Mouse (Mus musculus): ENCODE data around the gene Rho.

The Rho gene

DNA sequence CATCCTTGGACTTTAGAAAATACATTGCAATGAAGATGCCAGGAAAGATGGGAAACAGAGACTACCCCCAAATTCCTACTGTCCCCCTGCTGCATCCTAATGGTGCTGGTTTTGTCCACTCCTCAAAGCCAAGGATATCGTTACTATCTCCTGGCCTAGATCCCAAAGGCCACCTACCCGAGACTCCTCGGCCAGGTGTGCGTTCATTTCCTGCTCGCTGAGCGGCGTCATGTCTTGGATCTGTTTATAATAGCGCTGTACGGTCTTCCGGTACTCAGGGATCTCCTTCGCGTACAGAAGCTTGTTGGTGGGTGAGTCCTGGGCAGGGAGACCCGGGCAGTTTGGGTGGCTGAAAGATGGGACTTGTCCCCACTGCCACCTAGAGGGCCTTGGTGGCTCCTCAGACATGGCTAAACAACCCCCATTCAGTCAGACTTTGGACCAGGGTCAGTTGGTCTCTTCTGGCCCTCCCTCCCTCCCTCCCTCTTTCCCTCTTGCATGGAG is 24.9 kb downstream of the Rho start:
- WGBS = 69% methylated on average over 13 of the region's 13 CpGs

DNA sequence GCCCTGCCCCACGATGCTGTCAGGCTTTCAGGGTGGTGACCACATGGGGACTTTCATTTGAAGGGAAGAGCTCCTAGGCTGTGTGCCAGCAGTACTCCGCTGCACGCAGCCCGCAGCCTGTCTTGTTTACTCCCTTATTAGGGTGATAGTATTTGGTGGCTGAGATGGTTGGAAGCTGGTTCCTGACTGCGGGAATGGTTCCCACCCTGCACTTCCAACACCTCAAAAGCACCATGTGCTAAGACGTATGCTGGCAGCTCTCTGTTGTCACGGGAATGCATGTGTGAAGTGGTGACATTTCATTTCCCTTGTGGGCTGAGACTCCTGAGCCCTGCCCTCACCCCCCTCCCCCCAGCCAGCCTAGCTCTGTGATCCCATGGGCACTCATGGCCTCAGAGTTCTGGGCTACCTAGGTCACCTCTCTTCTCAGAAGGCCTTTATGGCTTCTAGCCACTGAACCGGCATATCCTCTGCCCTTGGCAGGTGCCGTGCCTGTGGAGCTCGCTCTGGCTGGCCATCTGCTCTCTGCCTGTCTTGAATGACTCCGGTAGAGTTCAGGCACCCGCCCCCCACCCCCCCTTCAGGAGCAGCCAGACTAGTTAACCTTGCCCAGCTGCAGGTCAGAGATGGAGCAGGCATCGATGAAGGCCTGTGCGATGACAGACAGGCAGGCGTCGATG is 25.5 kb downstream of the Rho start:
- 31% methylated on average over 16 of the region's 16 CpGs for WGBS

DNA sequence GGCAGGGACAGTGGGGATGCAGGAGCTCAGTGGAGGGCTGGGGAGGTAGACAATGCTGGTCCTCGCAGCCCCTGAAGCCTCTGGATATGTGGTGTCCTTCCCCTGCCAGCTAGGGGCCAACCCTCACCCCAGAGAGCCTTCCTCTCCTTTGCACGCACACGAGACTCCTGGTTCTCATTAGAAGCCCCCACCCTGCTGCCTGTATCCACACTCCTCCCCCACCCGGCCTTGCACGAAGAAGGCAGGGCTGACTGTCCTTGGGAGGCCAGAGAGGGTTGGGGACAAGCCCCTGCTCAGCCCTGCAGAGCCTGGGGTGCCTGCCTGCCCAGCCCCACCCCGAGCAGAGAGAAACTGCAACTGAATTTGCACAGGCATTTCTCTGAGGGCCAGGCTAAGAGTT is 26.1 kb downstream of the Rho start:
- 74% methylated on average over 6 of the region's 6 CpGs for WGBS

DNA sequence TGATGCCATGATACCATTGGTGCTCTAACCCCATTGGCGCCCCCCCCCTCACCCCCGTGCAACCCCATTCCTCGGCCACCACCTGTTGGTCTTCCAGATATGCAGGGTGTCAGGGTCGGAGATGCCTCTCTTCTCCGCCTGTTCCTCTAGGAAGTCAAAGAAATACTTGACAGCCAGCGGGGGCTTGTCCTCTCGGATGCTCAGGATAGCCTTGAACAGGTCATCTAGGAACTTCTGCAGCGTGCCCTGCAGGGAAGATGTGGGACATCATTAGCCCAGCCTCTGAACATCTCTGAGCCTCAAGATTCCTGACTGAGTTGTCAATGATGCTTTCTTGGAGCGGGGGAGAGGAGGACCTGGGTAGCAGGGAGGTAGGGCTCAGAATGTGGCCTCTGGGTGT is 26.9 kb downstream of the Rho start:
- 91% methylated on average over 9 of the region's 9 CpGs for WGBS

DNA sequence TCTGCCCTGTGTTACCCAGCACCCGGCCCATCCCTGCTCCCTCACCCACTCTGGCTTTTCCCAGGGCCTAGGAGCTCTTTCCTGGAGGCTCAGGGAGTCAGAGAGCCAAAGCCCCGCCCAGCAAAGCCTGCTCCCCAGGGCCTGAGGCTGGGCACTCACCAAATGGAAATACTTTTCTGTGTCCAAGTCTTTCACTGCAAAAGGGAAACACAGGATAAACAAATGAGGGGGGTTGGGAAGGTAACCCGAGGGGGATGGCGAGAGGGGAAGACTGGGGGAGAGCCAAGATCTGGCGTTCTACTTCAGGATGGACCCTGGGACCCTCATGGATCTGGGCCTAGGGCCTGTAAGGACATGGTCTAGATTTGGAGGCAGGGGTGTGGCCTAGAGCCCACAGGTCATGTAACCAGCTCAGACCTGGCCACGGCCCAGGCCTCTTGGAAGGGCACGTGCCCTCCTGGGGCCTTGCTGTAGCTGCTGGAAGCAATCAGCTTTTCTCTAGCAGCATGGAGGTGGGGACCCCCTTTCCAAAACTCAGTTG is 27.7 kb downstream of the Rho start:
- 55% methylated on average over 7 of the region's 7 CpGs for WGBS

DNA sequence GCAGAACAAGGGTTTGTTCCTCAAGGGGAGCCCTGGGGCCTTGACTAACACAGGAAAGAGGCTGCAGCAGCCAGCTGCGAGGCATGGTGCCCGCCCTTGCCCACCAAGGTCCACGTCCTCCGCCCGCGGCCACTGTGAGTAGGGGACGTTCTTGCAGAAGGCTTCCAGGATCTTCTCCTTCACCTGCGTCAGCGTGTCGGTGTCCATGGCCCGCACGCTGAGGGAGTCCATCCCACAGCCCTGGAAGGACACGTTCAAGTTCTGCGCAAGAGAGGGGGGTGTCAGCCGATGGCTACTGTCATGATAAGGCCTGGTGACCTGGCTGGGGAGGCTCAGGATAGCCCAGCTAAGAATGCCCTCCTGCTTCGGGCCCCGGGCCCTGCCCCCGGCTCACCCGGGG is 28.8 kb downstream of the Rho start:
- 95% methylated on average over 19 of the region's 19 CpGs for WGBS

DNA sequence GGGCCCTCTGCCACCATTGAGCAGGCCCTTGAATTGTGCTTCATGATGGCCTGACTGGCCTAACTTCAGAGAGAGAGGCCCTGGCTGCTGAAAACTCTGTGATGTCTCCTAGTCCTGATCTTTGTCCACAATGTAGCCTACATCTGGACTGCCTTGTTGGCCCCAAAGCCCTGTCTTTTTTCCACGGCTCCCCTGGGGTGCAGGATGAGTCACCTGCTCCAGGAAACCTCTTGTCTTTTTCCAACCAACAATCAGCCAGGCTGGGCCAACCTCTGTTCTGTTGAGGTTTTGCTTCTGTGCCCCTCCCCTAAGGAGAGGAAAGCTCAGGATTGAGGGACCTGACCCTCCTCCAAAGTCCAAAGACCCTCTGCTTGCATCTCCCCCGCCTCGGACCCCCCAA is 30.2 kb downstream of the Rho start:
- whole genome bisulfite sequencing = 95% methylated on average over 3 of the region's 3 CpGs

DNA sequence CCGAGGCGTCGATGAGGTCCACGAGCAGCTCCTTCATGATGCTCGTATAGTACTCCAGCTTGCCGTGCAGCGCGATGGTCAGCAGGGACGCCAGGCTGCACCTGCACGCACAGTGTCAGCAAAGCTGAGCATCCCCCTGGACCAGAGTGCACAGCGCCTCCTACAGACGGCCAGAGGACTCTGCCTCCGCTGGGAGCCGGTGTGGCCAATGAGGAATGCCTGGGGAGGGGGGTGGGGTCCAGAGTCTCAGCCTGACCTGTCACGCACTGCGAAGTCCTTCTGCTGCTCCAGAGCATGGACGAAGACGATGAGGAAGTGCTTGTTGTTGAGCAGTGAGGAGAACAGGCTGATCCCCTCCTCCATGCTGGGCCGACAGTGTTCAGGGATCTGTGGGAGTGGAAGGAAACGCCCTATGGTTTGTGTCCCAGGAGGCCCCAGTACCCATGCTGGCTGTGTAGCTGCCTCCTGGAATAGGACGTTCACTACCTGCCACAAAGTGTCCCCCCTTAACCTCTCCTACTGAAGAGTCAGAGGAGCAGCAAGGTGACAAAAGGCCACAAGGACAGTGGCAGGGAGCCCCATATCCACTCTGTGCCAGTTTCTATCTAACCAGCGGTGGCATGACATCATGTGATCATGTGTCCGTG is 31.0 kb downstream of the Rho start:
- WGBS = 56% methylated on average over 23 of the region's 23 CpGs

DNA sequence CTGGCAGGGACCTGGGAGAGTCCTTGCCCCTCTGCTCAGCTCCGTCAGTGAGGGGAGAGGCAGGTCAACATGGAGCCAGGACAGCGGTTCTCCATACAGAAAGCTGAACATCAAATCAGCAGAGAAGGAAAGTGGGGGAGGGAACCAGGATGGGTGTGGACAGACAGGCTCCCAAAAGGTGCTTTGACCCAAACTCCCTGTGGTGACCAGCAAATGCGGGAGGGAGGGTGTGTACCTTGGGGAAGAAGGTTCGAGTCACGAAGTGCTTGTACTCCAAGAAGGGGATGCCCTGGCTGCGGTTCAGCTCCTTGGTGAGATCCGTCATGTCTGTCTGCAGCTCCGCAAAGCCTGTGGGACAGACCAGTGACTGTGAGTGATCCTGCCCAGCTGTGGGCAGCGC is 32.1 kb downstream of the Rho start:
- 84% methylated on average over 9 of the region's 9 CpGs for WGBS

DNA sequence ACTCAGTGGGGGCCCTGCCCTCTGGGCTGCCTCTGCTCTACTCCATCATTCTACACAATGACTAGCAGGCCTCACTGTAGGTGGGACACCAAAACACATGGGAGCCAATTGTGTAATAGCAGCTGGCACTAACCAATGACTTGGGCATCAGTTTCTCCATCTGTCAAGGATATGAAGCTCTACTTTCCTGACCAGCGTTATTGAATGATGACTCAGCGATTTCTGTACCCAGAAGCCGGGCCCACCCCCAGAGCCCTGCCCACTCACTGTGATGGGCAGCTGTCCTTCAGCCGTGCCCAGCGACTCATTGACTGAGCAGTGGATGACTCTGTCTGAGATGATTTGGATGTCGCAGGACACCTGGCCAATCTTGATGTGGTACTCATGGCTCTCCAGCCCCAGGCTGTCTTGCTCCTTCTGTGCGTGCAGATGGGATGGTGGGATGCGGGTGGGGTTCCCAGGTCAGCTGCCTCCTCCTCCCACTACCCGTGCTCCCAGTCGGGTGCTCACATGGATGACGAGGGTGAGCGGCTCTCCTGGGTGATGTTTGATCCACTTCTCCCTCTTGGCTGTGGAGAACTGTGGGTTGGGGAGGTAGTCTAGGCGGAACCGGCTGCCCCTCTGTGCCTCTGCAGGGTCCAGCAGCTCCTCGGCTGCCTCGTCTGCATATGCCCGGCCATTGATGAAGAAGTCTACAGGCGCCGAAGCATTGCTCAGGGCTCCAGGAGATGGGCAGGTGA is 34.8 kb downstream of the Rho start:
- 83% methylated on average over 19 of the region's 19 CpGs for WGBS

DNA sequence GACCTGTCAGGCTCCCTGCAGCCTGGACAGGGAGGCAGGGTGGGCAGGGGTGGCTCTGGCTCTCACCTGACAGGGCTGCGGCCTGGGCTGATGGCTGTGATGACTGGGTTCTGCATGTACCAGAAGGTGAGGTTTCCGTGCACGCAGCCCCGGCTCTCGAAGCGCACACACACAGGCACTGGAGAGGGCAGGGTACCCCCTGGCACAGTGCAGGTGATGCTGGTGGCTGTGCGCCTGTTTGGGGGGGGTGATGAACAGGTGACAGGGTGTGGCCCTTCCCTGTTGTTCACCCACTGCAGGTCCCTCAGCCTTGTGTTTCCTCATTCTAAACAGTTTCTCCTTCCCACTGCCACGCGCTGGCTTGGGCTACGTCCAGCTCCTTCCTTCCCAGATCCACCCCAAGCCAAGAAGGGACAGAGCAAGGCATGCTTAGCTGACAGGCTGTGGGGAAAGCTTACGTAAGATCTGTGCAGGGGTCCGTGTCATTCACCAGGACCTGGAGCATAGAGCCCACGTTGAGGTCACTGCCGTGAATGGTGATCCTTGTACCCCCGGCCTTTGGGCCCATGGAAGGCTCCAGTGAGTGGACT is 35.8 kb downstream of the Rho start:
- 83% methylated on average over 15 of the region's 15 CpGs for WGBS

DNA sequence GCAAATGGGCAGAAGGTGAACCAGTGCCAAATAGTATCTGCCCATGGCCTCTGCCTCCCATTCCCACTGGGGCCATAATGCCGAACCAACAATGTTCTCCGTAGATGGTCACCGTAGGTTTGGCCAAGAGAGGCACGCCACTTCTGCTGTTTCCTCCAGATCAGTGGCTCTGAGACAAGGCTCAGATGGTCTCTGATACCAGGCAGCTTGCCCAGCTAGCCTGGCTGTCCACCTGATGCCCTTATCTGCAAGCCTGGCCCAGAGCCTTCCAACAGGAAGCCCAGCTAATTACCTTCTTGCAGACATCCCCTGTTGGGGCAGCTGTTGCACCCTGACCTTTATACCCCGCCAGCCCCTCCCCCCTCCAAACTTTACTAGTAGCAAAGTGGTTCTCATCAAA is 36.5 kb downstream of the Rho start:
- 85% methylated on average over 5 of the region's 5 CpGs for WGBS

DNA sequence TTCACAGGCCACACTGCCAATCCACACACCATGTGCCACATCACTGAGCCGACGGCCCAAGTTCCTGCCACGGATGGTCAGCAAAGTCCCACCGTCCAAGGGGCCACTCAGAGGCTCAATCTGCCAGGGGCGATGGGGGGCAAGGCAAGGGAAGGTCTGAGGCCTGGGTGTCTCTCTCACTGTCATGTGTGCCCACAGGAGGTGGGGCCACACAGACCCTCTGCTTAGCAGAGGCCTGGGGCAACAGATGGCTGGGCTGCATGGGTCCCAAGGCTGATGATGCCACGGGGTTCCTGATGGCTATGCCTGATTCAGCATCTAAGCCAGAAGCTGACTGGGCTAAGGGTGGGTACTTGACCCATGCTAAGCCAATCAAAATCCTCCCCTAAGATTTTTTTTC is 37.2 kb downstream of the Rho start:
- WGBS = 88% methylated on average over 6 of the region's 6 CpGs

DNA sequence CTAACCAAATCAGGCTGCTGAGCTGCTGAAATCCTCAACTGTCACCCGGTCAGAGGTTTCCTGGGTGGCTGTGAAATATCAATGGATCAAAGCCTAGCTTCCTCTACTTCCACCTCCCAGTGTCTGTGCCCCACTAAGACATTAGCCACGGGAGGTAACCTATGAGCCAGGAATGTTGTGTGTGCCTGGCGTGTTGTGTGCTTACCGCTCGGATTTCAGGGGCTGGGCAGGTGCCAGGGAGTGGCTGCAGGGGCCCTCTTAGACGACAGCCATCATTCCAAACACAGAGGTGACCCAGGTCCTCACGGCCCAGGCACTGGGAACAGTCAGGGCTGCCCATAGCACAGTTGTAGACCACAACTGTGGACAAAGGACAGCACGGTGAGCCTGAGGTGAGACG is 37.6 kb downstream of the Rho start:
- 84% methylated on average over 9 of the region's 9 CpGs for WGBS

DNA sequence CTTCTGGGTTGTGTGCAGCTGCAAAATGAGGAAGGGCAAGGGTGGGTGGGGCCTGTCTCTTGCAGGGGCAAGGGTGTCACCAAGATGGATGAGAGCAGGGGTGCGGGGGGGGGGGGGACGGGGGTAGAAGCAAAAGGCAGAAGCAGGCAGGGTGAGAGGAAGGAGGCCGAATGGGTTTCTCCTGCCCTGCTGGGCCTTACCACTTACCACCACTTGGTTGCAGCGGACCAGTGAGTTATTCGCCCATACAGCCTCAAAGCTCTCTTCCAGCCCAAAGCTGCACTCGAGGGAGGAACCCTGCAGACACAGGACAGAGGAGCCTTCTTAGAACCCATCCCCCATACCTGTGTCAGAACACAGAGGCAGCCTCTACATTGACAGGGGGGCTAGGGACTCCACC is 38.4 kb downstream of the Rho start:
- WGBS = 77% methylated on average over 6 of the region's 6 CpGs

DNA sequence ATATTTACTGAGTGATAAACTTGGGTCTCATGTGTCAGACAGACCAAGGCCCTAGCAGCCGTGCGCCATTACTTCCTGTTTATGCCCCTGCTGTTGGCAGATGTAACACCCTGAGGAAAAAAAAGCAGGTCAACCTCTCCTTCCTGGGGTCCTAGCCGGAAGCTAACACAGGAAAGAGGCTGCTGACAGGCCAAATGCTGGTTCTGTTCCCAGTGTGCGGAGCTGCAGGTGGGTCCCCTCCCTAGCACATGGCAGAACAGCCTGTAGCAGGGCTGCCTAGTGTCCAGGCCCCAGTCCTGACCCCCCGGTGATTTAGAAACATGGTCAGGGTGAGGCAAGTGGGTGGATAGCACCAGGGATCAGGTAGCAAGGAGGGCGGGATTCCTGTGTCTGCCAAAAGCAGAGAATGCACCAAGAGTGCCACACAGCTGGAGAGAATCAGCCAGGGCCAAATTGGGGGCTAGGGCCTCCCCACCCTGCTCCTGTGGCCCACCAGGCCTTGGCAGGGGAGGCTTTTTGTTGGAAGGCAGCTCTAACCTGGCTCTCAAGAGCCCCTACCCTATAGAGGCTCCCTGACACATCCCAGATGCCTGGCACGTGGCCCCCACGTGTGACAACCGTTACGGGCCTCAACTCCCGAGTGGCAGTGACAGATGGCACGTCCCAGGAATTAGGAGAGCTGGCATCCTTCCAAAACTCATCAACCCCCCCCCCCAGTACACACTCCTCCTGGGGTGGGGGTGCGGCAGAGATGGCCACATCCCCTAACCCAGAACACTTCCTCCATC is 39.9 kb downstream of the Rho start:
- WGBS = 53% methylated on average over 13 of the region's 13 CpGs

DNA sequence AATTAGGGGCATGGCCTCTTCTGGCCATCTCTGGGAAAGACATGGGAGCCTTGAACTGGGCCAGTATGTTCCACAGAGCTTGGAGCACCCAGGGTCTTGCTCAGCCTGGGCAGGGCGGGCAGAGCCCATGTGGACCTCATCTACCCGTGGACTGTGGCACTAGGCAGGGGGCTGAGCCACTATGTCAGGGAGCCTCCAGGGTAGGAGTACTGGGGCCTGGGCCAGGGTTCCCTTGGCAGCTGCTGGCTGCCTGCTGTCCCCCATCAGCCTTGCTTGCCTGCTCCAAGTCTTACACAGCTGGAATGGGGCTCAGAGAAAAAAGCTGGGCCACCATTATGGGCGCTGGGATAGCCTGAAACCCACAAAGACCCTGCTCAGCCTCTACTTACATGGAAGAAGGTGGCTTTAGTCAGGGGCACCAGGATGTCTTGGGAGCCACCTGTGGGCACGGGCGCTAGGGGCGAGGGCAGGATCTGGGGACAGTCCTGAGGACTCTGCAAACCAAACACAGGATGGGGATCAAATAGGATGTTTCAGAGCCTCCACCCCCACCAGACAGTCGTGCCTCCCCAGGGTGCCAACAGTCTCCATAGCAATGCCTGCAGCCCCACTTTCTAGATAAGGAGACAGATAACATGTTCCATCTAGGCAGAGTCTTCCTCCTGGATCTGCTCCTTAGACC is 40.7 kb downstream of the Rho start:
- WGBS = 73% methylated on average over 7 of the region's 7 CpGs

DNA sequence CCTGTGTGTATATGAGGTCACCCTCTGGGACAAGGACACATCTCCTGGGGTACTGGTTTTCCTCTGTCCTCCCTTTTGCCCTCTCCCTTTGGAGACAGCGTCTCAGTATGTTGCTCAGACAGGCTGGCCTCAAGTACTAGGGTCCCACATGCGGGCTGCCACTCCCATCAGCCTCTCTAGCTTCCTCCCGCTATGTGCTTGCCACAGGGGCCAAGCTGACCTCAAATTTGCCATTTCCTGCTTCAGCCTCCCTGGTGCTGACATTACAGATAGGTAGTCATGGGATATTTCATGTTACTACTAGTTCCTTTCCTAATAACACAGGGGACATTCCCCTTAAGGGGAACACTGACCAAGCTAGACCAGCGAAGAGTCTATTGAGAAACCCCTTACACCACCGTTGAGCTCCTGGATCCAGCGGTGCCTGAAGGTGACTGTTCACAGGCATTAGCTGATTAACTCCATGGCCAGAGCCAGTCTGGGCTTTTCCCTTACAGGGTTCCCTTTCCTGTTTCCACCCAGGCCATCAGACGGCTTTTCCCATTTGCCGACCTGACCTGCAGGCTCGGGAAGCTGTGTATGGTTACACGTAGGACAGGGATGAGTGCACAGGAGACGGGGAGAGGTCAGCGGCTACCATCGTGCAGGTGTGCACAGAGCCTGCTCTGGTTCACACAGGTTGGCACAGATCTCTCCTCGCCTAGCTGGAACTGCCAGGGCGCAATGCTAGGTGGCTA is 41.8 kb downstream of the Rho start:
- WGBS = 76% methylated on average over 15 of the region's 15 CpGs

DNA sequence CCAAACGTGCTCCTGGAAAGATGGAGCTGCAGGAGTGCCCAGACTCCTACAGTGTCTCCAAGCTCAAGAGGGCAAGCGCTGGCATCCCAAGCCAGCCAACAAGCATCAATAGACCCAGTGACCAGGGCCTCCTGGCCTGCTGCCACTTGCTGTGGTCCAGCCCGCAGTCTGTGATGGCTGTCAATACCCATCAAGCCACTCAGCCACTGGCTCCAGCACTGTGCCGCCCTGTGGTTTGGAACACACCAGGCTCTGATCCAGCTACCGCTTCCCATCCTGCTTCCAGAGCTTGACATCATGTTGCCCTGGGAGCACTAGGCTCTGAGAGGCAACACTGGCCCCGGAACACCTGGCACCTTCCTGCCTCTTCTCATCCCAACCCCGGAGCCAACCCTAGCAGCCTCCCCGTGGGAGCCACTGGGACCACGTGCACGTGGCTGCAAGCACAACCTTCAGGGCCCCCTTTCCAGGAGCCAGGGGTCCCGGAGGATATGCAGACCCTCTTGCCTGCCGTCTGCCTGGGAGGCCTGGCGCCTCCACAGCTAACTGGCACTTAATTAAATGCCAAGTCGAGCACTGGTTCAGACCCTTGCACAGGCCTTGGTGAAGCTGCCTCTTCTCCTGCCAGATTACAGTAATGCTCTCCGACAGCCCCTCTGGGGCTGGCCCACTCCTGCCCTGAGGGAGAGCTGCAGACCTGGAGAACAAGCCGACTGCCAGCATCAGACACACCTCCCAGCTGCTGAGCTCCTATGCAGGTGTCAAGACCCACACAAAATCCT is 42.5 kb downstream of the Rho start:
- WGBS = 60% methylated on average over 16 of the region's 16 CpGs
